Mouse (Mus musculus) T-helper 17 cell (primary cell): ENCODE results near the gene Adgrg5.

Experiments used
- in situ Hi-C, 2 experiments: fragments of 300-600 bp; cut with MboI, MseI; formaldehyde crosslinking; loops; 1 replicate in 1 of 2; 2 replicates in 1 of 2; pipeline ENCODE4 v1.15.1; 2025; ENCODE audit warnings: high pct_unique_total_duplicates in 2 of 2

Gene Adgrg5

GRCm38 (mm10) chr8:94990598-94991453 is 67.3 kb downstream of the Adgrg5 start:
- in situ Hi-C loops: no loop called here

GRCm38 (mm10) chr8:94991454-94991994 is 68.0 kb downstream of the Adgrg5 start:
- in situ Hi-C loops: no loop called here

DNA sequence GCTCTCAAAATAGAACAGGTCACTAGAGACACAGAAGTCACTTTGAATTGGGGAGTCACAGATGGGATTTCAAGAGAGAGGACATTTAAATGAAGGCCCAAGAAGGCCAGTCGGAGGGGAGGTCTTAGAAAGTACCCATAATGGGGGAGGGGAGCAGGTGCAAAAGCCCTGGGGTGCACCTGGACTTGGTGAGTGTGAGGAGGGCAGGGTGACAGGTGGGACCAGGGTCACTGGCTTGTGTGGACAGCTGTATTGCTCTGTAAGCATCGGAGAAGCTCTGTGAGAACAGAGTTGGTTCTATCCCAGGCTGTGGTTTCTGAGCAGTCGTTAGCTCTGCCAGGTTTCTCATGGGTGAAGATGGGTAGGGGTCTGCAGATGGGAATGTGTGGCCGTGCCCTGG is 68.5 kb downstream of the Adgrg5 start:
- in situ Hi-C loops: no loop called here

GRCm38 (mm10) chr8:94992534-94992933 is 69.0 kb downstream of the Adgrg5 start:
- in situ Hi-C loops: no loop called here
